Mouse (Mus musculus) splenic B cell, adult 2 months (primary cell): ENCODE results near the gene Ipo11.

ENCODE experiments used
- DNase-seq: peaks from one replicate; pipeline ENCODE4 v3.0.0-alpha.2; 2011; ENCODE audit warnings: low read depth, low spot score
- H3K27me3 ChIP-seq: 2 replicates; pipeline ENCODE4 v1.6.1; 2012; ENCODE audit warnings: mild to moderate bottlenecking, low read length, moderate library complexity, mixed read lengths; ENCODE audit not compliant: control insufficient read depth, poor library complexity, insufficient read depth, severe bottlenecking
- H3K36me3 ChIP-seq: 2 replicates; pipeline ENCODE4 v1.6.1; 2012; ENCODE audit warnings: mild to moderate bottlenecking, low read length, moderate library complexity, mixed read lengths; ENCODE audit not compliant: control insufficient read depth, poor library complexity, insufficient read depth, severe bottlenecking

Ipo11 gene

GRCm38 (mm10) chr13:106936256-106937137 lies at the start of gene Ipo11:
Gene Ipo11 (minus strand): TSS chr13:106936958.
- DNase-seq = peak; percentile 95
- H3K36me3 ChIP-seq = no peaks in the 10 kb centered on the region
- no peaks in the 10 kb centered on the region for H3K27me3 ChIP-seq

GRCm38 (mm10) chr13:106961496-106961895 lies 24.7 kb upstream of the Ipo11 start:
- H3K27me3 ChIP-seq = no peaks in the 10 kb centered on the region
- no peak for DNase-seq
- peaks cover 8% of the 10 kb centered on the region; the same call in 1 of the 2 replicates for H3K36me3 ChIP-seq

DNA sequence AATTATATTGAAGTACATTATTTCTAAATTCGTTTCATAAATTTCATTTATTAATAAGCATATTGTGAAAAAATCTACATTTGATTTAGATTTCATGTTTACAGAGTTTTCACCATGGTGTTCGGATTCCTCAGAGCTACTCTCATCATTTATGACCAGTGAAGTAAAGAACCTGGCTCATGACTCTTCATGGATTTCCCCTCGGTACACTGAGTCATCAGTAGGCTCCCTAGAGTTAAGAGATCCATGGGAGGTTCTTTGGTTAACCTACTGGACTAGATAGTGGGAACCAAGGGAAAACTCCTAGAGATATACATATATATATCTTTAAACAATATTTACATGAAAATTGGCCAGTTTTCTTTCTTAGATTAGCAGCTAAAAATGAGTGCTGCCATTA lies 23.8 kb upstream of the Ipo11 start:
- no peaks in the 10 kb centered on the region for H3K27me3 ChIP-seq
- peaks cover 6% of the 10 kb centered on the region; the same call in 1 of the 2 replicates for H3K36me3 ChIP-seq
- no peak for DNase-seq

DNA sequence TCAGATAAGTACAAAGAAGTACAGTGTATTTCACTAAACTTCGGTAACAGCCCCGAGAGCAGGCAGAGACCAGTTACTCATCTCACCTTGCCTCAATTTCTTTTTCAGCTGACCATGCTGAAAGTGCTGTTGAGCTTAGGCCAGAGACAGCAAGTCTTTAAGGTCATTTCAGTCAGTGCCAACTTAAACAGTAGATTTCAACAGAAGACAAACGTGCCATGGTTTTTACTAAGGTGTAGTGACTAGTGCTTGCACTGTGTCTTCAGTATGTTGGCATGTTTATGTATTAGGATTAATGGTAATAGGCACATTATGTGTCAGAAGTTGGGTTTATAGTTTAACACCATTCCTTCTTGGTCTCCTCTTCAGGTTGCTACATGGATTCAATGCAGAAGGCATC lies 21.5 kb upstream of the Ipo11 start:
- H3K36me3 ChIP-seq = peaks cover 6% of the 10 kb centered on the region; the same call in 1 of the 2 replicates
- no peak for DNase-seq
- H3K27me3 ChIP-seq = no peaks in the 10 kb centered on the region

GRCm38 (mm10) chr13:106957554-106957953 lies 20.8 kb upstream of the Ipo11 start:
- Histone ChIP-seq H3K27me3 (no peaks in the 10 kb centered on the region), H3K36me3 (peaks cover 6% of the 10 kb centered on the region; the same call in 1 of the 2 replicates)
- DNase-seq = no peak

- DNase-seq = no peak
- peaks cover 5% of the 10 kb centered on the region; the same call in 1 of the 2 replicates for H3K36me3 ChIP-seq
- H3K27me3 ChIP-seq = no peaks in the 10 kb centered on the region
Observed at GRCm38 (mm10) chr13:106954880-106955279, 18.1 kb upstream of the Ipo11 start.

- no peak for DNase-seq
Observed at GRCm38 (mm10) chr13:106947583-106947982, 10.8 kb upstream of the Ipo11 start.

GRCm38 (mm10) chr13:106946594-106947540 lies 10.1 kb upstream of the Ipo11 start, which contains the start of gene Dimt1:
Gene Dimt1 (plus strand): TSS chr13:106947127.
- Histone ChIP-seq H3K27me3 (no peaks in the 10 kb centered on the region), H3K36me3 (peaks cover 5% of the 10 kb centered on the region; the same call in 1 of the 2 replicates)
- DNase-seq = peak; percentile 92

More at GRCm38 (mm10) chr13:106947583-106947982, 10.8 kb upstream of the Ipo11 start:
- no peaks in the 10 kb centered on the region for H3K27me3 ChIP-seq
- peaks cover 5% of the 10 kb centered on the region; the same call in 1 of the 2 replicates for H3K36me3 ChIP-seq

DNA sequence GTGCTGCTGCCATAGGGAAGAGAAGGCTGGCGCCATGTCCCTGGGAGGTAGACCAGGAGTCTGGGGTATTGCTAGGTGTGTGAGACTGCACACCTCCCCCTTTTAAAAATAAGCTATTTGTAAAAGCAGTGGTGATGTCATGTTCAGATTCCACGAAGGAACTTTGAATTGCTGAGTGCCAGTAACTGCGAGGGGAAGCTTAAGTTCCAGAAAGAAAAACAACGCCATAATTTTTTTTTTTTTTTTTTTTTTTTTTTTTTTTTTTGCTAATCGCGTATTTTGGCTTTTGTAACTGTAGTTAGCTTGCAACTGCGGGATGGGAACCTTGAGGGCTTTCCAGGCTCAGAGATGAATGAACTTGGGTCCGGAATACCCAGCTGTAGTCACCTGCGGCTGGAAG lies 8.8 kb upstream of the Ipo11 start:
- DNase-seq = no peak
- Histone ChIP-seq H3K27me3 (no peaks in the 10 kb centered on the region), H3K36me3 (0 out of 2 replicates have a peak, but pooled peaks cover 3% of the 10 kb centered on the region)

- Histone ChIP-seq H3K27me3 (no peaks in the 10 kb centered on the region), H3K36me3 (no peaks in the 10 kb centered on the region)
- DNase-seq = no peak
Observed at GRCm38 (mm10) chr13:106942721-106943120, 6.0 kb upstream of the Ipo11 start.

DNA sequence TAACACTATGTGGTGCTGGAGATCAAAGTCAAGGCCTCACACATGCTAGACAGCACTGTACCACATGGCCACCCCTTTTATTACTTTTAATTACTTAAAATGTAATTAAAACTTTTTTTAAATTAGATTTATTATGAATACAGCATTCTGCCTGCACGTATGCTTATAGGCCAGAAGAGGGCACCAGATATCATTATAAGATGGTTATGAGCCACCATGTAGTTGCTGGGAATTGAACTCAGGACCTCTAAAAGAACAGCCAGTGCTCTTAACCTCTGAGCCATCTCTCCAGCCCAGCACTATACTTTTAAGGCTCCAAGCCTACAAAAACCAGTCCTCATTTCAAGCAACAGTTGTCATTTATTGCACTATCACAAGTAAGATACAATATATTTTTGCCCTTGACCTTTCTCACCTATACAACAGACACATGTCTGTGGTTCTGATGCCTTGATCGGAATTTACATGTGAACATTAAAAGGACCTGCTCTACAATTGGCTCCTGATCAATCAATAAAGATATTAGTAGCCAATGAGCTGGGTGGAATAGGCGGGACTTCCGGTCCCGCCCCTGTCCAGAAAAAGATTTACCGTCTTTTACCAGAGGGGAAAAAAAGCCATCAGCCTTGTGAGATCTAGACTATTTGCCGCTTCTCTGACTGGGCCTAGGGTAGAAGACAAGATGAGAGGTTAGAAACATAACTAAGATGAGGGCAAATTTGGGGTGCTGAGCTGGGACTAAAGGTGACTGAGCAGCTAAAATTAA lies 4.6 kb upstream of the Ipo11 start:
- Histone ChIP-seq H3K36me3 (no peaks in the 10 kb centered on the region), H3K27me3 (no peaks in the 10 kb centered on the region)
- peak; percentile 28 for DNase-seq

- H3K36me3 ChIP-seq = no peaks in the 10 kb centered on the region
Observed at GRCm38 (mm10) chr13:106937138-106937472, 347 bp upstream of the Ipo11 start.

DNA sequence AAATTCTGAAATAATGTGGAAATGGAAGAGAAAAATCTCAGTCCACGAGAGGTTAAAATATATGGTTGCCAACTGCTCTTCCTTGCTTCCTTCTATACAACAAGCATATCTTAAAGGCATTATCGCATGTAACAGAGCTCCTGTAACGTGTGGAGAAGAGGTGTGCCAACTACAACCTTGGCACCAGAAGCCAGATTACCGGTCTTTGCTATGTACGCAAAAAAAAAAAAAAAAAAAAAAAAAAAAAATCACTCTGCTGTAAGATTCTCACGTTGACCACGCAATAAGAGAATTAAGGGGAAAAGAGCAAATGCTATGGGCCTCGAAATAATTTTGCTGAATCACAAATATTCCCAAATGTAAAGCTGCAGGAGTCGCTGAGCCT lies 895 bp downstream of the Ipo11 start:
- no peaks in the 10 kb centered on the region for H3K27me3 ChIP-seq
- H3K36me3 ChIP-seq = no peaks in the 10 kb centered on the region
- no peak for DNase-seq

More at GRCm38 (mm10) chr13:106937138-106937472, 347 bp upstream of the Ipo11 start:
- DNase-seq = no peak
- no peaks in the 10 kb centered on the region for H3K27me3 ChIP-seq

- Histone ChIP-seq H3K27me3 (no peaks in the 10 kb centered on the region), H3K36me3 (no peaks in the 10 kb centered on the region)
- DNase-seq = no peak
Observed at GRCm38 (mm10) chr13:106929201-106929600, 7.6 kb downstream of the Ipo11 start.
